Mouse (Mus musculus): ENCODE data around the gene Slc2a12. TPM values are rescaled to one million over a fixed set of nuclear protein-coding genes. Genes with fewer than 3 reads are reported as not detected.

The Slc2a12 gene
- total RNA-seq, 4 experiments from 2014 or later: 3.0 to 4.3 (median 3.9) TPM

- DNase-seq (ENCODE audit: low spot score in 2 of 2): no peak
Measured at GRCm38 (mm10) chr10:22660286-22661000, 15.6 kb downstream of the Slc2a12 start.

DNA sequence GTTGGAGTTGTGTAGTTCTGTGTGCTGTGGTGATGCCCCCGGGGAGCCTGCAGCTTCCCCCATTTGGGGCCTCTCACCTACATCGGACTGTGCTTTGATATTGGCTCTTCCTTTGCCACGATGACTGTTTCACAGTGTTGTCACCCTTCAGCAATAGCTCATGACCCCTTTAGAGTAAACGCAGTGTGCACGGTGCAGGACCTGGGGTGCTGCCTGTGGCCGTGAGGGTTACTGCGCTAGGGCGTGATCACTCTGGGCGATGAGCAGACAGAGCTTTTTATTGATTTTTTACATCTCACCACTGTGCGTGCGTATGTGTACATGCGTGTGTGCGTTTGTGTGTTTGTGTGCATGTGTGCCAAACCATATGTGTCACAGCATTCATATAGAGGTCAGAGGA lies 23.7 kb downstream of the Slc2a12 start:
- DNase-seq (ENCODE audit: low spot score in 2 of 2): no peak

- DNase-seq (ENCODE audit: low spot score in 2 of 2): no peak
Measured at GRCm38 (mm10) chr10:22674176-22674575, 29.4 kb downstream of the Slc2a12 start.

DNA sequence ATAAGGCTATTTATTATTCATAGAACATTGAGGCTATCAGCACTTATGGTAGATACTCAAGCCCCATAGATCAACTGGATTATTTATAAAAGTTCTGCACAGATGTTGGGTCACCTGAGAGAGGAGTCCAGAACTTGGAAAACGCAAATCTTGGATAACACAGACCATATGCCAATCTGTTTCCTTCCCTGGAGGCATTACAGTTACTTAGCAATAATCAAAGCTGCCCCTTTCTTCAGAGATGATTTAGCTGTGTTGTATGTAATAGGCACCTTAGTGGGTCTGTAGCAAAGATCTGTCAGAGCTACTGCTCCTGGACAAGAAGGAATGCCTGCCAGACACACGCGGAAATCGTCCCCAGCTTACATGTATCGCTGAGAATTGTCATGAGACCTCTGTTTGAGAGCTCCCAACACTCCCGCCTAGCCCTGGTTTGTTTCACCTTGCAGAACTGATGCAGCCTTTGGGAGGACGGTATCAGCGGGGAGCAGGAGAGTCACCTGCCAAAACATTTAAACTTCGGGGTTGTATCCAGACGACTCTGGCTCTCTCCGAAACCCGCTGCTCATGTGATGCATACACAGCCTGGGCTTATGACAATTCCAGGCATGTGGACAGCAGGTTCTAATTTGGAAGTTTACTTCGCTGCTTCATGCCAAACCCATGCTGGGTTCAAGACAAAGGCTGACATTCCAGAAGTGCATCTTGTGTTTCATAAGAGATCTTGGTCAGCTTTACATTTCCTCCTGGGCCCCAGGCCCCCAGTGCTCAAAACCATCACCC lies 31.2 kb downstream of the Slc2a12 start:
- no peak for DNase-seq (ENCODE audit: low spot score in 2 of 2)

GRCm38 (mm10) chr10:22696236-22696635 lies 51.4 kb downstream of the Slc2a12 start:
- no peak for DNase-seq (ENCODE audit: low spot score in 2 of 2)

- DNase-seq (ENCODE audit: low spot score in 2 of 2): no peak
Measured at GRCm38 (mm10) chr10:22696864-22697263, 52.1 kb downstream of the Slc2a12 start.

DNA sequence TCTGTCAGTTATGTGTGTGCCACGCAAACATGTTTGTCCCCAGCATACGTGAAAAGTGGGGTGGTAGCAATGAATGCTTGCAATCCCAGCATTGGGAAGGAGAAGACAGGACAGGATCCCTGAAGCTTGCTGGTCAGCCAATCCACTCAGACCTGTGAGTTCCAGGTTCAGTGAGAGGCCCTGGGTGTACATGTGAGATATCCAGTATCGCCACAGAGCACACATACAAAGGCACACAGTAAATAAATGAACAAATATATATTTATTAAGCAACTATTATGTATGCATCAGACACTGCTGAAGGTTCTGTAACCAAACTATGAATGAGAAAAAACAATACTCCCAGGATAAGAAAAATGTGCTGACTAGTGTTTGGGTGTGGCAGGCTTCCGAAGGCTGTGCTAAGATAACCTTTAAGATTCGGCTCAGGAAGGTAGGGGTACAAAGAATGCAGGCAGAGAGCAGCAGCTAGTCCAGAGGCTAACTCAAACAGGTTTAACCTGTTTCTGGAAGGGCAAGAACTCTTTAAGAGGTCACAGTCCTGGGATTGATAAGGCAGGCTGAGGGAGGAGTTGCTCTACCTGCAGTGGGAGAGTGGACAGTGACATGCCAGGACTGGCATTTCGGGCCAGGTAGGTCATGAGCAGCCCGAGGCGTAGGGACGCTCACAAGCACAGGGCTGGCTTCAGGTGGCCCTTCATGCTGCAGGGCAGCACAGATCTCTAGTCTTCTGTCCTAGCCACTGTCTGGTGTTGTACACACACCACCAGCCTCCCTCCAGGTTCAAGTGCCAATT lies 53.5 kb downstream of the Slc2a12 start:
- DNase-seq (ENCODE audit: low spot score in 2 of 2): no peak

GRCm38 (mm10) chr10:22699487-22700335 lies 54.9 kb downstream of the Slc2a12 start:
- DNase-seq (ENCODE audit: low spot score in 2 of 2): no peak

GRCm38 (mm10) chr10:22700773-22701172 lies 56.0 kb downstream of the Slc2a12 start:
- DNase-seq (ENCODE audit: low spot score in 2 of 2): no peak

DNA sequence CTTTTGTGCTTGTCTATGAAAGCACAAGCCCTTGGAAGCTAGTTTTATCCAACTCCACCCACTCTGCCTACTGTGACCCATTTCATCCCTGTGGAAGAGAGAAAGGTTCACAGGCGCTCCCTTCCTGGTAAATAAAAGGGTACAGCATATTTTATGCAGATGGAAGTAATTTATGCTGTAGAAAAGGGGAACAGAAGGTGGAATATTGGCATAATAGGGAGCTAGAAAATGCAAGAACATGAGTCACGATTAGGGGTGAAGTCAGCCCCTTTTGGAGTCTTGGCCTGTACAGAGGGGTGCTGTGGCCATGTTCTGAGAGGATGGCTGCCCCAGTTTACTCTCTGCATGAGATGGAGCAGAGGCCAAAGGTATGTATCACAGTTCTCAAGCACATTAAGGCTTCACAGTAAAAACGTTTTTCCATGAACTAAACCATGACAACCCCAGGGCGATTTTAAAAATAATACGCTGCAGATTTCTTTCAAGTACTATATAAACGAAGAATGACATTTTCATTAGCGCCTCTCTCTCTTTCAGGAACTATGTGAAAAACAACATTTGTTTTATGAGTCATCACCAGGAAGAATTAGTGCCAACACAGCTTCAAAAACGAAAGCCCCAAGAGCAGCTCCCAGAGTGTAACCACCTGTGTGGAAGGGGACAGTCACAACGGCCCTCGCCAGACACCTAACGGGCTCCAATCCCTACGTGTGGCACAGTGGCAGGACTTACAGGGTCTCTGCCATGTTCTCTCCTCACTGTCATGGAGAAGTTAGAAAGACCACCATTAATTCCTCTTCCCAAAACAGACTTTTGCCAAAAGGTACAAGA lies 56.9 kb downstream of the Slc2a12 start:
- DNase-seq (ENCODE audit: low spot score in 2 of 2): no peak

DNA sequence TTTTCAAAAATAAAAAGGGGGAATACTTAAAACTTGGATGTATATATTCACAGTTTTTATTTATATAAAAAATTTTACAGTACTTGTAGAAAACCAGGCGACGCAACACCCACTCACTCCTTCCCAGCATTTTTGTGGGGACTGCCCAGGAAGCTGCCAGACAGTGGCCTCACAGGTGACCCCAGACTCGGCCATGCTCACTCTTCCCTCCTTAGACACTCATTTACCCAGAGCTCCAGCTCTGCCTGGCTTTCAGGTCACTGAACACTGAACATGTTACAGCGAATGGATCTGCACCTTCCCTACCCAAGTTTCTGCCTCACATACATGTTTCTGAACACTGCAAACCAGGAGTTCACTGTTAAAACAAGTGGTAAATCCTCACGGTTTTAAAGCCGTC lies 59.0 kb downstream of the Slc2a12 start:
- no peak for DNase-seq (ENCODE audit: low spot score in 2 of 2)

GRCm38 (mm10) chr10:22708190-22708843 lies 63.5 kb downstream of the Slc2a12 start:
- DNase-seq (ENCODE audit: low spot score in 2 of 2): no peak

- DNase-seq (ENCODE audit: low spot score in 2 of 2): no peak
Measured at GRCm38 (mm10) chr10:22710173-22710777, 65.5 kb downstream of the Slc2a12 start.

- DNase-seq (ENCODE audit: low spot score in 2 of 2): no peak
Measured at GRCm38 (mm10) chr10:22712955-22713354, 68.1 kb downstream of the Slc2a12 start.

- no peak for DNase-seq (ENCODE audit: low spot score in 2 of 2)
Measured at GRCm38 (mm10) chr10:22714520-22714919, 69.7 kb downstream of the Slc2a12 start.

- no peak for DNase-seq (ENCODE audit: low spot score in 2 of 2)
Measured at GRCm38 (mm10) chr10:22718475-22718874, 73.7 kb downstream of the Slc2a12 start.

DNA sequence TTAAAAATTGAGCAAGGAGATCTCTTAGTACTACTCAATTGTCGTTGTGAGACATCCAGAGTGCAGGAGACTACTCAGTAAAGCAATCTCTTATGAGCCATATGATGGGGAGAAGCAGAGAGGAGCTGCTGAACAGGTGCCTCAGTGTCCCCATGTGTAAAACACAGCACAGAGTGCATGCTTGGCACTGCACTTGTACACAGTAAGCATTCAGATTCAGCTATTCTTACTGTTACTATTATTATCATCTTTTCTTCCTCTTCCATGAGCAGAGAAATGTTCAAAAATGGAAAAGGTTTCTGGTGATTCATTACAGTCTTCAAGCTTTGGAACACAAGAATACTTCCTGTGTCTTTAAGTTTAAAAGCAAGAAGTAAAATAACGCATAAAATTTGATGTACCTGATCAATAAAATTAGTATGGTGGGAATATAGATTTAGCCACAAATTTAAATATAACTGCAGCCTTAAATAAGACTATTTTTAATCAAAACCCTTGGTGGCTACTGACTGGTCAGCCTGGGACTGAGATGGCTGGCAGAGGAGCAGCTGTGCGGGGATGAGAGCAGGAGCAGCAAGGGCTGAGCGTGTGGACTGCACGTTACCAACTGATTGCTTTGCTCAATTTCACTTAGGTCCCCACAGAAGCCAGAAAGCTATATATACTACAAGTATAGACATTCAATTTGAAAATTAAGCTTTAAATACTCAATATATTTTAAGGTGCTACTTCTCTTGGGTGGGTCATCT lies 76.1 kb downstream of the Slc2a12 start:
- peak in 1 of 2 experiments; percentile 1 for DNase-seq (ENCODE audit: low spot score in 2 of 2)

DNA sequence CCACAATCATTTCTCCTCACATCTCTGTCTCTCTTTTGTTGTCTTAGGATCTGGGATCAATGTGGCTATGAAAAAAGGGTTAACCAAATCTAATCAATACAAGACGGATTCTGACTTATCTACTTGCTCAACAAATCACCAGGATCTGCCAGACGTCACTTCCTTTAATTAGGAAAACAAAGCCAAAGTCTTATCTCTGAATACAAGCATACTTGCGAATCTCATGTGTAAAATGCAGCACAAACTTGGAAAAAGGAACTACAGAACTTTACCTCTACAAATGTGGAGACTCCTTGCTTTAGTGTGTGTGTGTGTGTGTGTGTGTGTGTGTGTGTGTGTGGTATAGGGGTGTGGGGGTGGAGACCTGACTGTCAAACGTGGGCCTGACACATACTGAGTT lies 80.4 kb downstream of the Slc2a12 start:
- DNase-seq (ENCODE audit: low spot score in 2 of 2): no peak

All from left cerebral cortex, adult 8-10 months (tissue).